Comparison of ENCODE assay signal across 8 mouse cellular contexts in genomic region chr4:105110684-105111035, GRCm38 (mm10). TPM values are rescaled to one million over a fixed set of nuclear protein-coding genes. Genes with fewer than 3 reads are reported as not detected.
DNase-seq lines count a peak whose midpoint lies in the region; ATAC-seq lines count a peak whose summit lies in the region.

No protein-coding gene starts in this region.

- no peaks in the 10 kb centered on the region for H3K9me3 ChIP-seq in heart, embryonic 14.5 days (ENCODE audit: control insufficient read depth, low read length)
- H3K9me3 ChIP-seq in forebrain, embryonic 16.5 days (ENCODE audit: control insufficient read depth, low read length) = no peaks in the 10 kb centered on the region
- H3K9me3 ChIP-seq in midbrain, embryonic 11.5 days (ENCODE audit: control insufficient read depth, low read length) = no peaks in the 10 kb centered on the region

- 64% methylated on average over 4 of the region's 4 CpGs for WGBS in heart, embryonic 14.5 days
- WGBS in forebrain, embryonic 16.5 days = 60% methylated on average over 4 of the region's 4 CpGs
- WGBS in midbrain, embryonic 11.5 days = 59% methylated on average over 4 of the region's 4 CpGs

- H3K9ac ChIP-seq in heart, embryonic 14.5 days (ENCODE audit: low read length) = peak overlapping the region; percentile 94
- H3K9ac ChIP-seq in forebrain, embryonic 16.5 days (replicated peaks; ENCODE audit: low read depth, low read length) = peak overlapping the region; percentile 95
- peak overlapping the region; percentile 88 for H3K9ac ChIP-seq in midbrain, embryonic 11.5 days (ENCODE audit: low read length)

- H3K4me2 ChIP-seq in heart, embryonic 14.5 days (ENCODE audit: low read length) = peak overlapping the region; percentile 79
- peak overlapping the region; percentile 95 for H3K4me2 ChIP-seq in forebrain, embryonic 16.5 days (ENCODE audit: low read length)
- H3K4me2 ChIP-seq in midbrain, embryonic 11.5 days = peak overlapping the region; percentile 91

- H3K36me3 ChIP-seq in heart, embryonic 14.5 days (ENCODE audit: control insufficient read depth, insufficient read depth, low read length) = no peaks in the 10 kb centered on the region
- H3K36me3 ChIP-seq in forebrain, embryonic 16.5 days (ENCODE audit: control insufficient read depth, insufficient read depth) = no peaks in the 10 kb centered on the region
- H3K36me3 ChIP-seq in midbrain, embryonic 11.5 days (ENCODE audit: control insufficient read depth, insufficient read depth, low read length) = no peaks in the 10 kb centered on the region

- no peak for DNase-seq in heart, postnatal 10 days
- peak; percentile 83 for DNase-seq in midbrain, embryonic 11.5 days (ENCODE audit: low spot score, missing footprints)
- DNase-seq in right cerebral cortex, postnatal 4 days = no peak
- no peak for DNase-seq in thymus, postnatal 10 days (ENCODE audit: low spot score in 2 of 2)
- DNase-seq in thymus, postnatal 25 days = no peak

- ATAC-seq in heart, embryonic 14.5 days (ENCODE audit: insufficient number of reproducible peaks, insufficient read depth, low FRiP score, low read depth) = no peak
- ATAC-seq in forebrain, embryonic 16.5 days = no peak
- peak; percentile 28; the same call in 1 of the 2 replicates for ATAC-seq in midbrain, embryonic 11.5 days (ENCODE audit: low FRiP score)

- peaks cover 7 to 10% of the 10 kb centered on the region in 2 experiments for H3K4me1 ChIP-seq in heart, embryonic 14.5 days (ENCODE audit: control insufficient read depth in 2 of 2, insufficient read depth in 2 of 2, low read length in 2 of 2)
- H3K4me1 ChIP-seq in brown adipose tissue, adult 24 weeks (ENCODE audit: control insufficient read depth, insufficient read depth, insufficient read length, low read length) = no peaks in the 10 kb centered on the region
- peaks cover 17% of the 10 kb centered on the region for H3K4me1 ChIP-seq in forebrain, embryonic 16.5 days (replicated peaks; ENCODE audit: control insufficient read depth, insufficient read depth, low read length)
- H3K4me1 ChIP-seq in midbrain, embryonic 11.5 days (ENCODE audit: control insufficient read depth, insufficient read depth, low read length) = peaks cover 9% of the 10 kb centered on the region

- H3K27me3 ChIP-seq in heart, embryonic 14.5 days (ENCODE audit: control insufficient read depth, insufficient read depth, low read length) = no peaks in the 10 kb centered on the region
- no peaks in the 10 kb centered on the region for H3K27me3 ChIP-seq in forebrain, embryonic 16.5 days (replicated peaks; ENCODE audit: control insufficient read depth, insufficient read depth, low read length)
- peaks cover 5% of the 10 kb centered on the region for H3K27me3 ChIP-seq in midbrain, embryonic 11.5 days (ENCODE audit: control insufficient read depth, insufficient read depth, low read length)

- peak overlapping the region; percentile 69 to 82 for H3K4me3 ChIP-seq in heart, embryonic 14.5 days (ENCODE audit: control insufficient read depth in 1 of 2, insufficient read depth in 1 of 2, low read depth in 1 of 2, low read length in 2 of 2)
- peak overlapping the region; percentile 89 for H3K4me3 ChIP-seq in brown adipose tissue, adult 24 weeks (ENCODE audit: insufficient read depth, low read depth, low read length)
- peak overlapping the region; percentile 84 for H3K4me3 ChIP-seq in forebrain, embryonic 16.5 days (replicated peaks; ENCODE audit: low read length)
- H3K4me3 ChIP-seq in midbrain, embryonic 11.5 days (ENCODE audit: low read depth, low read length) = peak overlapping the region; percentile 74; the same call in 1 of the 2 replicates

- peak overlapping the region in 1 of 2 experiments; percentile 72; a peak in 2 of 4 replicates for H3K27ac ChIP-seq in heart, embryonic 14.5 days (replicated peaks in 1 of 2; ENCODE audit: control insufficient read depth in 1 of 2, insufficient read depth in 1 of 2, low read depth in 2 of 2, low read length in 2 of 2)
- no peak overlapping the region for H3K27ac ChIP-seq in brown adipose tissue, adult 24 weeks (replicated peaks; ENCODE audit: low read depth, low read length)
- H3K27ac ChIP-seq in forebrain, embryonic 16.5 days (ENCODE audit: low read length) = no peak overlapping the region
- no peak overlapping the region for H3K27ac ChIP-seq in midbrain, embryonic 11.5 days (ENCODE audit: low read depth, low read length)

- intact Hi-C loops in heart, postnatal 10 days (cut with DNase I) = no loop called here

RNA-seq across cellular contexts. Expression of gene Prkaa2, which starts 1.0 kb away (rescaled TPM):
- 63.0 and 67.7 TPM in 2 replicates for polyA plus RNA-seq in heart, embryonic 14.5 days (2014; fragmentation: Nextera tagmentation; extraction: Ambion mirVana)
- total RNA-seq in heart, postnatal 10 days (2021) = 10 to 100 TPM; 71.3 to 81.0 TPM
- polyA plus RNA-seq in brown adipose tissue, adult 24 weeks (2012; ENCODE audit: insufficient read depth, insufficient read length, missing spikeins) = 10.3 and 11.7 TPM in 2 replicates
- polyA plus RNA-seq in forebrain, embryonic 16.5 days (2015; fragmentation: Nextera tagmentation; extraction: Ambion mirVana) = 14.0 and 14.4 TPM in 2 replicates
- 3.7 and 4.4 TPM in 2 replicates for polyA plus RNA-seq in midbrain, embryonic 11.5 days (2014; fragmentation: Nextera tagmentation; extraction: Ambion mirVana)

RNA-seq across cellular contexts. Expression of gene Plpp3, which starts 46.5 kb away (rescaled TPM):
- 32.0 and 32.8 TPM in 2 replicates for polyA plus RNA-seq in heart, embryonic 14.5 days (2014; fragmentation: Nextera tagmentation; extraction: Ambion mirVana)
- 10 to 100 TPM; 73.2 to 73.9 TPM for total RNA-seq in heart, postnatal 10 days (2021)
- polyA plus RNA-seq in brown adipose tissue, adult 24 weeks (2012; ENCODE audit: insufficient read depth, insufficient read length, missing spikeins) = 38.6 and 44.2 TPM in 2 replicates
- polyA plus RNA-seq in forebrain, embryonic 16.5 days (2015; fragmentation: Nextera tagmentation; extraction: Ambion mirVana) = 67.7 and 76.8 TPM in 2 replicates
- polyA plus RNA-seq in midbrain, embryonic 11.5 days (2014; fragmentation: Nextera tagmentation; extraction: Ambion mirVana) = 46.3 and 47.0 TPM in 2 replicates
